Mouse (Mus musculus): ENCODE results near the gene Ugt1a8. TPM values are rescaled to one million over a fixed set of nuclear protein-coding genes. Genes with fewer than 3 reads are reported as not detected.

Ugt1a8 gene
- polyA plus RNA-seq, 1 experiment from 2014 or later: not detected

DNA sequence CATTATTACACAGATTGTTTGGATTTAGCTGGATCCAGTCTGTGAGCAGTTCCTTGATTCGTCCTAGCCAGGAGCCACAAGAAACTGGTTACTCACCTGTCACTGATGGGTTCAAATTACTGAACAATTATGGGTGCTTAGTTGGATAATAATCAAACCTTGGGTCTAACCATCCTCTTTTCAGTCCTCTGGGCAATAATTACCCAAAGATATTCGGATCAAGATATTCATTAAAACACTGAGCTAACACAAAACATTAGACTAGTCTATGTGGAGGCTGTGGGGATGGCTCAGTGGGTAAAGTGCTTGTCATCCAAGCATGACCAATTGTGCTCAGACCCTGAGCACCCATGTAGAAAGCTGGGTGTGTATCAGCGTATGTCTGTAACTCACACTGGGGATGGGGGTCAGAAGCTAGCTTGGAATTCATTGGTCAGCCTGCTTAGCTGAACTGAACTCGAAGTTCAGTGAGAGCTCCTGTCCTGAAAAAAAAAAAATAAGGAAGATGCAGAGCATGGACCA, 148.3 kb downstream of the Ugt1a8 start:
- Histone ChIP-seq H3K9ac (no peak overlapping the region), H3K9me3 (replicated peaks) (peaks cover 94% of the 10 kb centered on the region), H3K4me2 (no peak overlapping the region), H3K4me1 (no peaks in the 10 kb centered on the region), H3K4me3 (replicated peaks) (no peak overlapping the region), H3K27ac (no peak overlapping the region), H3K36me3 (no peaks in the 10 kb centered on the region), H3K27me3 (no peaks in the 10 kb centered on the region)
- 59% methylated on average over 4 of the region's 4 CpGs for WGBS
- peak; percentile 34; the same call in 1 of the 2 replicates for ATAC-seq (replicated peaks; ENCODE audit: low FRiP score)

DNA sequence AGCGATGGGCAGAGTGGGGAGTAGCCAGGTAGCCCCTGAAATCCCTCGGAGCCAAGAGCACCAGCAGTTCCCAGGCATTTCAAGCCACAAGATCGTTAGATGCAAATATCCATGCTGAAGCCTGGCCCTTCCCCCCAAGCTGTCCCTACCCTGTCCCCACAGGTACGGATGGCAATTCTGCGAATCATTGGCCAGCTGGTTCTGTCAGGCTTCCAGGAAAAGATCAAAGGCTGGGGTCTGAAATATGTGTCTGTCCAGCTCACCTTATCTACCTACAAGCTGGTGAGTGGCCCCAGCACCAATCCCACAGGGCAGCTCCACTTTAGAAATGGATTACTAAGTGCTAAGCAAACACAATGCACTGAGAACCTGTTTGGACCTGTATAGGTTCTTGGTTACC, 149.7 kb downstream of the Ugt1a8 start:
- 78% methylated on average over 5 of the region's 5 CpGs for WGBS
- peaks cover 86% of the 10 kb centered on the region for H3K9me3 ChIP-seq (replicated peaks)

DNA sequence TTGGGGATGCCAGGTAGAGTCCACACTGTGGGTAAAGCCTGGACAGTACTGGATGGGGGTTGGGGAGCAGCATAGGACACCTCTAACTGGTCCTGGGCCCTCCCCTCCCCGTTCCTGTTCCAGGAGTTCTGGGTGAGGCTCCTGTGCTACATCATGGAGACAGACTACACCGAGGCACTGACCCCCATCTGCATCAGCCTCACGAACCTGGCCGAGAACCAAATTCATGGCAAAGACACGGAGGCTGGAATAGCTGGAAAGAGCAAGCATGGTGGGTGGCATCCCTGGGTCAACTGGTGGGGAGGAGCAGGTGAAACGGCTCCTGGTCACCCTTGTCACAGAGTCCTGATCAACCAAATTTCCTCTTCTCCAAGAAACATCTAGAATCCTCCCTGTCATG, 151.2 kb downstream of the Ugt1a8 start:
- no peak overlapping the region for H3K4me2 ChIP-seq
- H3K9me3 ChIP-seq (replicated peaks): peaks cover 84% of the 10 kb centered on the region
- 76% methylated on average over 6 of the region's 6 CpGs for WGBS
- no peaks in the 10 kb centered on the region for H3K27me3 ChIP-seq
- H3K4me1 ChIP-seq: no peaks in the 10 kb centered on the region
- H3K9ac ChIP-seq: no peak overlapping the region
- no peak overlapping the region for H3K27ac ChIP-seq
- no peak overlapping the region for H3K4me3 ChIP-seq (replicated peaks)
- H3K36me3 ChIP-seq: no peaks in the 10 kb centered on the region
- ATAC-seq (replicated peaks; ENCODE audit: low FRiP score): no peak

More for the DNA sequence above, 149.7 kb downstream of the Ugt1a8 start:
- Histone ChIP-seq H3K4me1 (no peaks in the 10 kb centered on the region), H3K9ac (no peak overlapping the region), H3K4me3 (replicated peaks) (no peak overlapping the region), H3K4me2 (no peak overlapping the region), H3K27me3 (no peaks in the 10 kb centered on the region), H3K27ac (no peak overlapping the region), H3K36me3 (no peaks in the 10 kb centered on the region)
- no peak for ATAC-seq (replicated peaks; ENCODE audit: low FRiP score)

DNA sequence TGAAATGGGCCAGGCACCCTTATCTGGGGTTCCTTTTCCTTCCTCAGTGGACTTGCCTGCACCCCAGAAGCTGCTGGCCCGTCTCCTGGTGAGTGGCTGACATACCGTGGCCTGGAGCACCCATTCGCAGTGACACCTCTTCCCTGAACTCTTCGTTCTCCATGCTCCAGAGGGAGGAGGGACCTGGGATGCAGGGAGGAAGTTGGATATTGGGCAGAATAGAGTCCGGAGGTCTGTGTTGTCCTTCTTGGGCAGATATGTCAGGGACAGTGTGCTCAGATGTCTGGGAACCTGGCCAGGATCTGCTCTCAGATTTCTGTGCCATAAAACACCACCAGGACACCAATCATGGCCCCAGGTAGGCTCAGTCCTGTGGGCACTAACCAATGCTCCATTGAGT, 152.5 kb downstream of the Ugt1a8 start:
- H3K9me3 ChIP-seq (replicated peaks): peaks cover 75% of the 10 kb centered on the region

DNA sequence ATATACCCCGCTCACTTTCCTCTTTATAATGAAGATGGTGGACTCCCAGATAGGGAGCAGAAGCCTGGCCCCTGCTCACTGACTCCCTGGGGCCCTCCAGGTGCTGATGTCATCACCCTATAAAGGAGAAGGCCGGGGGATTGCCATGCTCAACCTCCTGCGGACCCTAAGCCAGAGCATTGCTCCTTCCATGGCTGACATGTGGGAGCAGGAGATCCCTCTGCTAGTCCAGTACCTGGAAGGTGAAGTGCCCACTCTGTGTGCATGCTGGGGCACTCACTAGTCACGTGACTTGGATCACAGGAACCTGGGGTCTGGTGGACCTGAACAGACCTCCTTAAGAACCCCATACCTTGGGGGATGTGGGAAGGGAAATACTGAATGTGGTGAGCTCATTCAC, 153.0 kb downstream of the Ugt1a8 start:
- H3K9ac ChIP-seq: no peak overlapping the region
- H3K4me3 ChIP-seq (replicated peaks): no peak overlapping the region
- no peaks in the 10 kb centered on the region for H3K4me1 ChIP-seq
- H3K4me2 ChIP-seq: no peak overlapping the region
- no peak overlapping the region for H3K27ac ChIP-seq
- H3K36me3 ChIP-seq: no peaks in the 10 kb centered on the region
- 70% methylated on average over 4 of the region's 4 CpGs for WGBS
- no peak; the same call in 1 of the 2 replicates for ATAC-seq (replicated peaks; ENCODE audit: low FRiP score)
- H3K9me3 ChIP-seq (replicated peaks): peaks cover 72% of the 10 kb centered on the region
- H3K27me3 ChIP-seq: no peaks in the 10 kb centered on the region

More for the DNA sequence above, 152.5 kb downstream of the Ugt1a8 start:
- no peak for ATAC-seq (replicated peaks; ENCODE audit: low FRiP score)
- Histone ChIP-seq H3K4me2 (no peak overlapping the region), H3K4me3 (replicated peaks) (no peak overlapping the region), H3K4me1 (no peaks in the 10 kb centered on the region), H3K36me3 (no peaks in the 10 kb centered on the region), H3K27ac (no peak overlapping the region), H3K9ac (no peak overlapping the region), H3K27me3 (no peaks in the 10 kb centered on the region)
- WGBS: 72% methylated on average over 5 of the region's 5 CpGs

DNA sequence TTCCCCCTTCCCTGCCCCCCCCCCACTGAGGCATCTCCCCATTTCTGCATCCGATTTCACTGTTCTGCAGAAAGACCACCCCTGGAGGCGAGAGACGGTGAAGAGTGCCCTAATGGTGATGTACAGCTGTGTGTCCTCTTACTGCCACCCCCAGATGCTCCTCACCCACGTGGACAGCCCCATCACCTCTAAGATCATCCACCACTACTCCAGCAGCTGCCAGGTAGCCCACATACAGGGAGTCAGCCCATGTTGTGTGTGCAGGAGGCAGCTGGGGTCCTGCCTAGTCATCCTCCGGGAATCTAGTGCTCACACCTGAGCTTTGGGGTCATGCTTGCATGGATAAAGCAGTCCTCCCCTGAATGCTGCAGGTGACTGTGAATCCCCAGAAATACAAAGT, 156.2 kb downstream of the Ugt1a8 start:
- H3K9ac ChIP-seq: no peak overlapping the region
- H3K9me3 ChIP-seq (replicated peaks): peaks cover 64% of the 10 kb centered on the region
- no peak overlapping the region for H3K4me2 ChIP-seq
- no peak overlapping the region for H3K4me3 ChIP-seq (replicated peaks)
- no peak overlapping the region for H3K27ac ChIP-seq
- no peaks in the 10 kb centered on the region for H3K4me1 ChIP-seq
- ATAC-seq (replicated peaks; ENCODE audit: low FRiP score): no peak
- 63% methylated on average over 5 of the region's 5 CpGs for WGBS
- H3K27me3 ChIP-seq: no peaks in the 10 kb centered on the region
- no peaks in the 10 kb centered on the region for H3K36me3 ChIP-seq

DNA sequence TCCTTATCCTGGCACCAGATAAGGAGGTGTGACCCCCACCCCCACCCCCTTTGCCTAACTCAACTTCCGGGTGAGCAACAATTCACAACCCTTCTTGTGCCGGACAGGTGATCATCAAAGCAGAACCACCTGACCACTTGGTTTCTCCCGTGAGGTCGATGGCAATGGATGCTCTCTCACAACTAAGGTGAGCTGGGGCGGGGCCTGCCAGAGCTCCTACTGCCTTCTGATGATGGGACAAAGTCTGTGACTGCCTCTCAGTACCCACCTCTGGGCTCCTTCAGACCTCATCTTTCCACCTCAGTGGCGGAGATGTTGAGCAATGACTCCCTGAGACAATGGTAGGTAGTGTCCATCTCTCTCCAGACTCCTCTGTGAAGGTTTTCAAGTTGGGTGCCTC, 158.3 kb downstream of the Ugt1a8 start:
- no peak overlapping the region for H3K9ac ChIP-seq
- no peak overlapping the region for H3K27ac ChIP-seq
- no peaks in the 10 kb centered on the region for H3K27me3 ChIP-seq
- H3K4me3 ChIP-seq (replicated peaks): no peak overlapping the region
- no peak for ATAC-seq (replicated peaks; ENCODE audit: low FRiP score)
- 77% methylated on average over 6 of the region's 6 CpGs for WGBS
- H3K9me3 ChIP-seq (replicated peaks): peaks cover 65% of the 10 kb centered on the region
- H3K36me3 ChIP-seq: no peaks in the 10 kb centered on the region
- H3K4me2 ChIP-seq: no peak overlapping the region
- H3K4me1 ChIP-seq: no peaks in the 10 kb centered on the region

DNA sequence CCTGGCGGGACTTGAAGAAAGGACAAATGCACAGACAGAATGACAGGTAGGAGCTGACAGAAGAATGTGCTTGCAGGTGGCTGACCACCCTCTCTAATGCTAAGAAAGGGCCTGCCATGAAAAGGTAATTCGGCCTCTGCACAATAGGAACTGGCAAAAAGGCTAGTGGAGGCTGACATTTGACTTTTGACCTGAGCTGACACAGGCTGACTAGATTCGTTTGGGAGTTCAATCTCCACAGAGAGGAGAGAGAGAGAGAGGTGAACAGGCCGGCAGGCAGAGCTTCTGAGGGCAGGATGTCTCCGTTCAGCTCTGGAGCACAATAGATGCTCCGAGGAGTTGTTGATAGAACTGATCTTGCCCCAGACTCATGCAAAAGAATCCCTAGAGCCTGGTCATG, 158.8 kb downstream of the Ugt1a8 start:
- Histone ChIP-seq H3K27ac (no peak overlapping the region), H3K27me3 (no peaks in the 10 kb centered on the region), H3K4me2 (no peak overlapping the region), H3K9me3 (replicated peaks) (peaks cover 67% of the 10 kb centered on the region), H3K4me3 (replicated peaks) (no peak overlapping the region), H3K9ac (no peak overlapping the region), H3K36me3 (no peaks in the 10 kb centered on the region), H3K4me1 (no peaks in the 10 kb centered on the region)
- WGBS: 46% methylated on average over 6 of the region's 6 CpGs
- no peak for ATAC-seq (replicated peaks; ENCODE audit: low FRiP score)

DNA sequence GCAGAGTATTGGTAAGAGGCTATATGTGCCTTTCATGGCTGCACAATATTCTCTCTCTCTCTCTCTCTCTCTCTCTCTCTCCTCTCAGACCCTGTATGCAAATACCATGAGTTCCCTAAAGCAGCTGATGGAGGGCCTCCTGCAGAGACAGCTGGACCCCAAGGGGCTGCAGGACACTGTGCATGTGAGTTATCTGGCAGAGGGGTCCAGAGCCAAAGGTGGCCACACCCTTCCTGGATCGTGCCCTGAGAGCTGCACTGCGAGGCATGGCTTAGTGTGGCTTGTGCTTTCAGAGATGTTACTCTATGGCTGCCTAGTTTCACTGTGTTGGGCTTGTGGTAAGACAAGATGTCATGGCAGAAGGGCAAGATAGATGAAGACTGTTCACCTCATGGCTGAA, 160.0 kb downstream of the Ugt1a8 start:
- H3K27ac ChIP-seq: no peak overlapping the region
- H3K27me3 ChIP-seq: no peaks in the 10 kb centered on the region
- no peak overlapping the region for H3K4me3 ChIP-seq (replicated peaks)
- H3K9ac ChIP-seq: no peak overlapping the region
- WGBS: 52% methylated on average over 2 of the region's 2 CpGs
- no peak overlapping the region for H3K4me2 ChIP-seq
- no peaks in the 10 kb centered on the region for H3K36me3 ChIP-seq
- no peaks in the 10 kb centered on the region for H3K4me1 ChIP-seq
- ATAC-seq (replicated peaks; ENCODE audit: low FRiP score): no peak
- H3K9me3 ChIP-seq (replicated peaks): peaks cover 64% of the 10 kb centered on the region

DNA sequence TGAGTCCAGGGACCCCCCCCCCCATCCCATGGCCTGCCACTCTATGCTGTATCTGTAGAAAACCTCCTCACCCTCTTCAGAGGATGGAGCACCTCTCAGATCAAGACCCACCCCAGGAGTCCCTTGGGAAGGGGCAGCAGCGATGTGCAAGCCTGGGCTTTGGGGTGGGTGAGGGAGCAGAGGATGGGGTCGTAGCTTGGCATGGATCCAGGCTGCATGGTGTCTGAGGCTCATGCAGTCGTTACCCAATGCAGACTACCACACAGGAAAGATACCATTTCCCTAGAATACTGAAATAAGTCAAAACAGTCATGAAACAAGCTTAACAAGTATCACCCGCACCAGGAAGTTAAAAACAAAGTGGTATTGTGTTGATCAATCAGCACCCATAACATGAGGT, 161.0 kb downstream of the Ugt1a8 start:
- Histone ChIP-seq H3K4me1 (no peaks in the 10 kb centered on the region), H3K9me3 (replicated peaks) (peaks cover 57% of the 10 kb centered on the region), H3K27ac (no peak overlapping the region), H3K36me3 (no peaks in the 10 kb centered on the region), H3K4me3 (replicated peaks) (no peak overlapping the region), H3K4me2 (no peak overlapping the region), H3K9ac (no peak overlapping the region), H3K27me3 (no peaks in the 10 kb centered on the region)
- WGBS: 72% methylated on average over 4 of the region's 4 CpGs
- ATAC-seq (replicated peaks; ENCODE audit: low FRiP score): no peak

DNA sequence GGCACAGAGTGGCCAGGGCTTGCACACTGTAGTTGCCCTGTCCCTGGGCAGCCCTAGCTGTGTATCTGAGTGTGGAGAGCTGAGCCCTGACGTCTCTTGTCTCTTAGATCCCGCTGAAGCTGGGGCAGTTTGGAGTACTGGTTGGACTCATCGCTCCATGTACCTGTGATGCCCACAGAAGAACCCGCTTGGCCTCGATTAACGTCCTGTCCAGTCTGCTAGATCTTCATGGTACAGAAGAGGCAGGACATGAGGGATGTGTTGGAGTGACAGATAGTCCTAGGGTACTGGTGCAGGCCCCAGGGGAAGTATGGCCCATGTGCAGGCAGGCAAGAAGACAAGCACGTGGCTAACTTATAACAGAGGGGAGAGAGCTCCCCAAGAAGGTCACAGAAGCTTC, 162.0 kb downstream of the Ugt1a8 start:
- no peak overlapping the region for H3K27ac ChIP-seq
- H3K9me3 ChIP-seq (replicated peaks): peaks cover 52% of the 10 kb centered on the region
- no peak for ATAC-seq (replicated peaks; ENCODE audit: low FRiP score)
- H3K4me1 ChIP-seq: no peaks in the 10 kb centered on the region
- 79% methylated on average over 7 of the region's 7 CpGs for WGBS
- H3K4me2 ChIP-seq: no peak overlapping the region
- no peaks in the 10 kb centered on the region for H3K27me3 ChIP-seq
- H3K4me3 ChIP-seq (replicated peaks): no peak overlapping the region
- H3K36me3 ChIP-seq: no peaks in the 10 kb centered on the region
- no peak overlapping the region for H3K9ac ChIP-seq

DNA sequence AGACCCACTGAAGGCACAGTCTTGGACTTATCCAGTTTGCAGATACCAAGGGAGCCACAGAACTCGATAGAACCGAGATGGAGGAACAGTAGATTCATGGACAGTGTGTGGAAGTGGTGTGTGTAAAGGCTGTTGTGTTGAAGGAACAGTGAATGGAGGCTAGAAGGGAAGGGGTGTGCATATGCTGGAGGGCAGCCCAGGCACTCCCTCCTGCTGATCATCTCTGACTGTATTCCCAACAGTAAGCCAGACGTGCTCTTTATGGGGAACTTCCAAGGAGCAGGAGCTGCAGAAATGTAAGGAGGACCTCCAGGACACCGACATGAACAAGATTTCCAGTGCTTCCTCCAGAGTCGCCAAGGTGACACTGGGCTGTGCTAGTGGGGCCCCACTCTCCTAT, 162.4 kb downstream of the Ugt1a8 start:
- Histone ChIP-seq H3K27ac (no peak overlapping the region), H3K9me3 (replicated peaks) (peaks cover 55% of the 10 kb centered on the region), H3K4me3 (replicated peaks) (no peak overlapping the region), H3K36me3 (no peaks in the 10 kb centered on the region), H3K9ac (no peak overlapping the region), H3K27me3 (no peaks in the 10 kb centered on the region), H3K4me1 (no peaks in the 10 kb centered on the region), H3K4me2 (no peak overlapping the region)
- no peak for ATAC-seq (replicated peaks; ENCODE audit: low FRiP score)
- 85% methylated on average over 5 of the region's 5 CpGs for WGBS

DNA sequence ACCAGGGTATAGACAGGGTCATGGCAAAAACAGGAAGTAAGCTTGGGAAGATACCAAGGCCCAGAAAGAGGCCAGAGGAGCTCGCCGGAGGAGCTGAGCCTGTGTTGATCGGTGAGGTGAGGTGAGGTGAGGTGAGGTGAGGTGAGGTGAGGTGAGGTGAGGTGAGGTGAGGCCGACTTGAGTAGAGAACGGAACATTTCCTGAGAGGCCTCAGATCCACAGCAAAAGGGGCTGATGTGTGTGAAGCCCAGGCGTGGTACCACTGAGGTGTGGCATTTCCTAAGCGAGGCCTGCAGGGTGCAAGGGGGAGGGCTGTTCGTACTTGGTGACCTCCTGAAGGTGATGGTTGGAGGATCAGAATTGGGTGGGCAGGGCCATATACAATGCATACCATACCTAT, 165.5 kb downstream of the Ugt1a8 start:
- 65% methylated on average over 8 of the region's 8 CpGs for WGBS
- H3K27me3 ChIP-seq: no peaks in the 10 kb centered on the region
- no peak overlapping the region for H3K27ac ChIP-seq
- no peaks in the 10 kb centered on the region for H3K4me1 ChIP-seq
- H3K9me3 ChIP-seq (replicated peaks): peaks cover 55% of the 10 kb centered on the region
- no peaks in the 10 kb centered on the region for H3K36me3 ChIP-seq
- ATAC-seq (replicated peaks; ENCODE audit: low FRiP score): no peak
- H3K4me3 ChIP-seq (replicated peaks): no peak overlapping the region
- H3K9ac ChIP-seq: no peak overlapping the region
- H3K4me2 ChIP-seq: no peak overlapping the region

Measured in kidney, embryonic 15.5 days (tissue).